Mouse (Mus musculus): Measurements from ENCODE around the gene Rps4x. TPM values are rescaled to one million over a fixed set of nuclear protein-coding genes. Genes with fewer than 3 reads are reported as not detected.
"Not testable (repeated sequence)": the region's sequence is repeated elsewhere in the genome, so short reads cannot be mapped to it uniquely, and the experiment has no call there.

Rps4x gene
- polyA plus RNA-seq (2014; fragmentation: Nextera tagmentation; extraction: Ambion mirVana), result 977 and 1,016 TPM in 2 replicates

- H3K9me3 ChIP-seq (ENCODE audit: low read depth, low read length), result no peaks in the 10 kb centered on the region
- peaks cover 41% of the 10 kb centered on the region for H3K36me3 ChIP-seq (ENCODE audit: insufficient read depth)
- peak; percentile 69 for TF ChIP-seq CTCF (IDR thresholded peaks at IDR 0.05; ENCODE audit: low read depth)
- H3K27ac ChIP-seq (ENCODE audit: low read depth), result peak within 1 kb of the TSS; percentile 86
- no peaks in the 10 kb centered on the region for H3K27me3 ChIP-seq (ENCODE audit: insufficient read depth, low read length)
- peak within 1 kb of the TSS; percentile 60 for H3K4me3 ChIP-seq (ENCODE audit: low read depth, low read length)
- peak within 1 kb of the TSS; percentile 81 for H3K9ac ChIP-seq
- 12% methylated on average over 37 of the region's 37 CpGs for WGBS
- ATAC-seq (ENCODE audit: insufficient read depth), result peak; percentile 85
- no peaks in the 10 kb centered on the region for H3K4me1 ChIP-seq (ENCODE audit: insufficient read depth)
- H3K4me2 ChIP-seq, result peak within 1 kb of the TSS; percentile 73
- peak; percentile 91 for DNase-seq
Observed at GRCm38 (mm10) chrX:102188712-102189497, at the start of gene Rps4x. Gene Rps4x (minus strand): TSS chrX:102189394.

- Histone ChIP-seq H3K27me3 (ENCODE audit: insufficient read depth, low read length) (no peaks in the 10 kb centered on the region), H3K36me3 (ENCODE audit: insufficient read depth) (no peaks in the 10 kb centered on the region), H3K4me3 (ENCODE audit: low read depth, low read length) (no peak overlapping the region), H3K4me2 (no peak overlapping the region), H3K4me1 (ENCODE audit: insufficient read depth) (no peaks in the 10 kb centered on the region), H3K9ac (no peak overlapping the region), H3K9me3 (ENCODE audit: low read depth, low read length) (no peaks in the 10 kb centered on the region), H3K27ac (ENCODE audit: low read depth) (no peak overlapping the region)
- DNase-seq (peak; percentile 72), ATAC-seq (ENCODE audit: insufficient read depth) (no peak)
- WGBS, result 9% methylated on average over 1 of the region's 1 CpGs
- peak; percentile 71 for TF ChIP-seq CTCF (IDR thresholded peaks at IDR 0.05; ENCODE audit: low read depth)
Observed at GRCm38 (mm10) chrX:102219126-102219525, 29.9 kb upstream of the Rps4x start.

DNA sequence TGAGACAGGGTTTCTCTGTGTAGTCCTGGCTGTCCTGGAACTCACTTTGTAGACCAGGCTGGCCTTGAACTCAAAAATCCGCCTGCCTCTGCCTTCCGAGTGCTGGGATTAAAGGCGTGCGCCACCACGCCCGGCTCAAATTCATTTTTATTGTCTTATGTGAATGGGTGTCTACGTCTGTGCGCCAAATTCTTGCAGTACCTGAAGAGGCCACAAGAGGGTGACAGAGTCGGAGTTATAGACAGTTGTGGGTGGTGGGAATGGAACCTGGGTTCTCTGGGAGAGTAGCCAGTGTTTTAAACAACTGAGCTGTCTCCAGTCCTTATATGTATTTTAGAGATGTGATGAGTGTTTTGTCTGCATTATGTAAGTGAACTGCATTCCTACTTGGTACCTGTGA lies 26.2 kb upstream of the Rps4x start:
- not testable (repeated sequence) for H3K4me1 ChIP-seq (ENCODE audit: insufficient read depth); H3K27ac ChIP-seq (ENCODE audit: low read depth); H3K36me3 ChIP-seq (ENCODE audit: insufficient read depth); H3K27me3 ChIP-seq (ENCODE audit: insufficient read depth, low read length); H3K4me3 ChIP-seq (ENCODE audit: low read depth, low read length); H3K9ac ChIP-seq; H3K9me3 ChIP-seq (ENCODE audit: low read depth, low read length); H3K4me2 ChIP-seq; ATAC-seq (ENCODE audit: insufficient read depth)
- DNase-seq, result peak; percentile 56
- TF ChIP-seq CTCF (IDR thresholded peaks at IDR 0.05; ENCODE audit: low read depth), result peak; percentile 55
- WGBS, result 33% methylated on average over 9 of the region's 9 CpGs

- no peak for DNase-seq
- Histone ChIP-seq H3K36me3 (ENCODE audit: insufficient read depth) (peaks cover 23% of the 10 kb centered on the region), H3K4me1 (ENCODE audit: insufficient read depth) (no peaks in the 10 kb centered on the region), H3K4me2 (no peak overlapping the region), H3K4me3 (ENCODE audit: low read depth, low read length) (no peak overlapping the region), H3K27ac (ENCODE audit: low read depth) (no peak overlapping the region), H3K9ac (no peak overlapping the region), H3K27me3 (ENCODE audit: insufficient read depth, low read length) (no peaks in the 10 kb centered on the region), H3K9me3 (ENCODE audit: low read depth, low read length) (no peaks in the 10 kb centered on the region)
- 73% methylated on average over 1 of the region's 1 CpGs for WGBS
- TF ChIP-seq CTCF (IDR thresholded peaks at IDR 0.05; ENCODE audit: low read depth), result no peak
- ATAC-seq (ENCODE audit: insufficient read depth), result no peak
Observed at GRCm38 (mm10) chrX:102190840-102191239, 1.6 kb upstream of the Rps4x start.

- Histone ChIP-seq H3K9me3 (ENCODE audit: low read depth, low read length) (no peaks in the 10 kb centered on the region), H3K36me3 (ENCODE audit: insufficient read depth) (peaks cover 35% of the 10 kb centered on the region), H3K9ac (no peak overlapping the region), H3K4me3 (ENCODE audit: low read depth, low read length) (no peak overlapping the region), H3K27me3 (ENCODE audit: insufficient read depth, low read length) (no peaks in the 10 kb centered on the region), H3K27ac (ENCODE audit: low read depth) (no peak overlapping the region), H3K4me2 (peak overlapping the region; percentile 33; the same call in 1 of the 2 replicates), H3K4me1 (ENCODE audit: insufficient read depth) (no peaks in the 10 kb centered on the region)
- ATAC-seq (ENCODE audit: insufficient read depth) (peak; percentile 16; the same call in 1 of the 2 replicates), DNase-seq (no peak)
- 43% methylated on average over 5 of the region's 5 CpGs for WGBS
- TF ChIP-seq CTCF (IDR thresholded peaks at IDR 0.05; ENCODE audit: low read depth), result no peak
Observed at GRCm38 (mm10) chrX:102189581-102189980, 387 bp upstream of the Rps4x start.

DNA sequence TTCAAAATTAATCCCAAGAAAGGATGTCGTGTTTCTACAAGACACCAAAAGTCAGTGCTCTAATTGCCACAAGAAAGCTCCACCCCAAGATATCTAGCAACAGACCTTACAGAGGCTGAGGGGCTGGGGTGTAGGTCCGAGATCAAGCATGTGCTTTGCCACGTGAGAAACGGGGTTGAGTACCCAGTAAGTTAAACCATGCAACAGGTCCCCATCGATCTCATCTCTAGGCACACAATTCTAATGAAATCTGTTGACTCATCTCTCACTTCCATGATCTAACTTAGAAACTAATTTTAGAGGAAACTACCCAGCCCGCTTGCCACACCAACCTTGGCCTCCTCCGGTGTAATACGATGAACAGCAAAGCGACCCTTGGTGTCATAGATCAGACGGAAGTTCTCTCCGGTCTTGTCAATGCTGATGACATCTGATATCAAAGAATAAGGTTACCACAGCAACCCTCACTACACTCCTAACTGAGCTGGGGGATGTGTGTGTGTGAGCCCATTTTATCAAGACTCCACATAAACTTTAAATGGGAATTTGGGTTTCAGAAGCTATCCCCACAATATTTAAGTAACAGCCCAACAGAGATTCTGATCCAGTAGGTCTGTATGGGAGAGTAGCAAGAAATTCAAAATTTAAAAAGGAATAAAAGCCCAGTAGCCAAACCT lies 2.0 kb downstream of the Rps4x start:
- no peak for TF ChIP-seq CTCF (IDR thresholded peaks at IDR 0.05; ENCODE audit: low read depth)
- Histone ChIP-seq H3K9ac (peak overlapping the region; percentile 81), H3K27me3 (ENCODE audit: insufficient read depth, low read length) (no peaks in the 10 kb centered on the region), H3K27ac (ENCODE audit: low read depth) (no peak overlapping the region; the same call in 1 of the 2 replicates), H3K36me3 (ENCODE audit: insufficient read depth) (peaks cover 52% of the 10 kb centered on the region), H3K4me1 (ENCODE audit: insufficient read depth) (no peaks in the 10 kb centered on the region), H3K4me2 (peak overlapping the region; percentile 73), H3K9me3 (ENCODE audit: low read depth, low read length) (no peaks in the 10 kb centered on the region), H3K4me3 (ENCODE audit: low read depth, low read length) (peak overlapping the region; percentile 60)
- no peak for ATAC-seq (ENCODE audit: insufficient read depth)
- 26% methylated on average over 11 of the region's 11 CpGs for WGBS
- no peak for DNase-seq

DNA sequence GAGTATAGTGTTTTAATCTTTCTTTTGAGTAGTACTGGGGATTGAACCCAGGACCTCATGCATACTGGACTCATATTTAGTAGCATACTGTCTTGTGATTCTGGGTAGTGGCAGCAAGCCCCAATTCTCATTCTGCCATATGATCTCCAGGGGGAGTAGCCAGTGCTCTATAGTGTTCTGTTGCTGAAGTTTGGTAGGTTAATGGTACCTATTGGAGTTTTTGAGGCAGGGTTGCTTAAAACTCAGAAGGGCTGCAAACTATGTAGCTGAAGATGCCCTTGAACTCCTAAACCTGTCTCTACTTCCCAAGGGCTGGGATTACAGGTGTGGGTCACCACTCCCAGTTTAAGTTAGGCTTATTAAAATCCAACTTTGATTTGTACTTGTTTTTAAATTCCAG lies 6.6 kb downstream of the Rps4x start:
- Histone ChIP-seq H3K9ac (no peak overlapping the region), H3K36me3 (ENCODE audit: insufficient read depth) (peaks cover 47% of the 10 kb centered on the region), H3K27ac (ENCODE audit: low read depth) (no peak overlapping the region), H3K9me3 (ENCODE audit: low read depth, low read length) (no peaks in the 10 kb centered on the region), H3K4me3 (ENCODE audit: low read depth, low read length) (no peak overlapping the region), H3K4me2 (no peak overlapping the region), H3K4me1 (ENCODE audit: insufficient read depth) (no peaks in the 10 kb centered on the region), H3K27me3 (ENCODE audit: insufficient read depth, low read length) (no peaks in the 10 kb centered on the region)
- no peak for ATAC-seq (ENCODE audit: insufficient read depth)
- no peak for DNase-seq
- TF ChIP-seq CTCF (IDR thresholded peaks at IDR 0.05; ENCODE audit: low read depth), result no peak
